Mouse (Mus musculus) cortical plate, adult 2 months (tissue): ENCODE measurements around the gene Rab17. TPM values are rescaled to one million over a fixed set of nuclear protein-coding genes. Genes with fewer than 3 reads are reported as not detected.

Experiments used
- H3K27ac ChIP-seq: fragments of 200-500 bp; 2 replicates; pipeline ENCODE4 v1.5.1; 2012; ENCODE audit warnings: low read length, control low read depth, inconsistent platforms; ENCODE audit not compliant: insufficient read depth
- H3K4me1 ChIP-seq: fragments of 200-500 bp; 2 replicates; pipeline ENCODE4 v1.6.1; 2011; ENCODE audit warnings: low read length; ENCODE audit not compliant: control insufficient read depth, insufficient read depth
- H3K4me3 ChIP-seq: fragments of 200-500 bp; 2 replicates; pipeline ENCODE4 v1.5.1; 2011; ENCODE audit warnings: mild to moderate bottlenecking, low read length, control low read depth; ENCODE audit not compliant: insufficient read depth
- CTCF ChIP-seq: fragments of 200-500 bp; IDR thresholded peaks from 2 replicates; pipeline ENCODE4 v1.5.1; 2011; ENCODE audit warnings: mild to moderate bottlenecking, control low read depth, low read length; ENCODE audit not compliant: insufficient read depth; ENCODE audit errors: extremely low read depth
- POLR2A ChIP-seq: fragments of 200-500 bp; IDR thresholded peaks from 2 replicates; pipeline ENCODE4 v1.6.1; 2011; ENCODE audit warnings: mild to moderate bottlenecking, low read length, control low read depth; ENCODE audit not compliant: insufficient read depth; ENCODE audit errors: extremely low read depth
- polyA plus RNA-seq: library from polyadenylated mRNA; depleted of rRNA; stranded (reverse); fragments of >200 nt; gene quantifications from 2 replicates; pipeline ENCODE4 v1.2.3, GENCODE M21; 2012

Gene Rab17
- polyA plus RNA-seq, 1 experiment = 0.06 TPM

- H3K4me1 ChIP-seq = peaks cover 4% of the 10 kb centered on the region; the same call in 1 of the 2 replicates
- no peak overlapping the region for H3K4me3 ChIP-seq
- no peak overlapping the region for H3K27ac ChIP-seq
- TF ChIP-seq CTCF = no peak
- TF ChIP-seq POLR2A = no peak
Measured at GRCm38 (mm10) chr1:91006708-91007107, 37.2 kb upstream of the Rab17 start.

GRCm38 (mm10) chr1:91006037-91006436 is 36.6 kb upstream of the Rab17 start:
- H3K4me3 ChIP-seq = no peak overlapping the region
- peaks cover 3% of the 10 kb centered on the region; the same call in 1 of the 2 replicates for H3K4me1 ChIP-seq
- no peak overlapping the region for H3K27ac ChIP-seq
- TF ChIP-seq POLR2A (no peak), CTCF (no peak)

DNA sequence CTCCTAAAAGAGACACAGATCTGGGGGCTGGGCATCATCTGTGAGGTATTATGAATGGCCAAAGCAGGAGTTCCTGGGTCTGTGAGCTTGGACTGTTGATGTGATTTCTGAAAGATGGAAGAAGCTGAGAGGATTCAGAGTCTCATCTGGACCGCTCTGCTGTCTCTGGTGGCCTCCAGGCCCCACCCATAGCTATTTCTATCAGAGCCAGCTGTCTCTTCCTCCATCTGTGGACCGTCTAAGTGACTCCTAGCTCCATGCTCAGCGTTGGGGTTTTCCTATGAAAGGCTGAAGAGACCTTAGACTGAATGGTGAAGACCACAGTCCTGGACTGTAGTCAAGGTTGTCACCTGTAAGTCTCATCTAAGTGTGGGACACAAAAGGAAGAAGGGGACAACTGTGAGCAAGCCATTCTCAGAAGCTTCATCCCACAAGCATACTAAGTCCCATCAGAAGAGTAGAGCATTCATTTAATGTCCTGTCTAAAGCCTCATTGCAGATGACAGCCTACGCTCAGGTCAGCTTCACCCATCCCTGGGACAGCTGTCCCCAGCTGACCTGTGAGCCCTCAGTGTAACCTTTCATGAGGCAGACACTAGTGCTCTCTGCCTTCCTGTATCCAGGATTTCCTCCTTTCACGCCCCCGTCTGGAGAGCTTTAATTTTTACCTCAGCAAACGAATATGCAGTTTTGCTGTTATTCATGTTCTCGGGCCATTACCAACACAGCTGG is 34.2 kb upstream of the Rab17 start:
- H3K27ac ChIP-seq = no peak overlapping the region
- no peak overlapping the region for H3K4me3 ChIP-seq
- no peak for TF ChIP-seq CTCF
- TF ChIP-seq POLR2A = no peak
- H3K4me1 ChIP-seq = peaks cover 5% of the 10 kb centered on the region

- Histone ChIP-seq H3K4me3 (no peak overlapping the region), H3K4me1 (peaks cover 5% of the 10 kb centered on the region), H3K27ac (no peak overlapping the region)
- TF ChIP-seq CTCF (no peak), POLR2A (no peak)
Measured at GRCm38 (mm10) chr1:91002641-91003040, 33.2 kb upstream of the Rab17 start.

GRCm38 (mm10) chr1:91001871-91002539 is 32.5 kb upstream of the Rab17 start:
- TF ChIP-seq POLR2A (no peak), CTCF (no peak)
- H3K4me1 ChIP-seq = peaks cover 5% of the 10 kb centered on the region
- no peak overlapping the region for H3K4me3 ChIP-seq
- no peak overlapping the region for H3K27ac ChIP-seq

DNA sequence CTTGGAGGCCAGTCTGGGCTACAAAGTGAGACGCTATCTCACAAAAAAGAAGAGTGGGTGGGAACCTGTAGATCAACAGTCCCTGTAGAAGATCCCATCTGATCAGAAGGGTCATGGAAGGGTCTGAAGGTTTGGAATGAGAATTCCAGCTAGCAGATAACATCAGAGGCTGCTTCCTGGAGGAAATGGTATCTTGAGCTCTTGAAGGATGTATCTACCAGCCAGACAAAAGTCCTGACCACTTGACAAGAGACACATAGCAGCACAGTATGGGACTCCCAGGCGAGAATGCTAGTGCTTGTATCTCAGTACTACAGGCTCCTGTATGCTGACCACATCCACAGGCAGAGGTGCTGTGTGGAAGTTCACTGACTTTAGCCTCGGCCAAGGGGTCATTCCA is 31.6 kb upstream of the Rab17 start:
- H3K27ac ChIP-seq = no peak overlapping the region
- no peak for TF ChIP-seq CTCF
- no peak for TF ChIP-seq POLR2A
- no peak overlapping the region for H3K4me3 ChIP-seq
- peaks cover 5% of the 10 kb centered on the region for H3K4me1 ChIP-seq

- no peak for TF ChIP-seq POLR2A
- TF ChIP-seq CTCF = no peak
- Histone ChIP-seq H3K4me1 (peaks cover 5% of the 10 kb centered on the region), H3K4me3 (peak overlapping the region; percentile 88), H3K27ac (no peak overlapping the region)
Measured at GRCm38 (mm10) chr1:90999911-91000601, 30.6 kb upstream of the Rab17 start.

- peaks cover 5% of the 10 kb centered on the region for H3K4me1 ChIP-seq
- peak overlapping the region; percentile 61; the same call in 1 of the 2 replicates for H3K27ac ChIP-seq
- TF ChIP-seq POLR2A (no peak), CTCF (no peak)
- peak overlapping the region; percentile 88 for H3K4me3 ChIP-seq
Measured at GRCm38 (mm10) chr1:90998891-90999611, 29.6 kb upstream of the Rab17 start.

DNA sequence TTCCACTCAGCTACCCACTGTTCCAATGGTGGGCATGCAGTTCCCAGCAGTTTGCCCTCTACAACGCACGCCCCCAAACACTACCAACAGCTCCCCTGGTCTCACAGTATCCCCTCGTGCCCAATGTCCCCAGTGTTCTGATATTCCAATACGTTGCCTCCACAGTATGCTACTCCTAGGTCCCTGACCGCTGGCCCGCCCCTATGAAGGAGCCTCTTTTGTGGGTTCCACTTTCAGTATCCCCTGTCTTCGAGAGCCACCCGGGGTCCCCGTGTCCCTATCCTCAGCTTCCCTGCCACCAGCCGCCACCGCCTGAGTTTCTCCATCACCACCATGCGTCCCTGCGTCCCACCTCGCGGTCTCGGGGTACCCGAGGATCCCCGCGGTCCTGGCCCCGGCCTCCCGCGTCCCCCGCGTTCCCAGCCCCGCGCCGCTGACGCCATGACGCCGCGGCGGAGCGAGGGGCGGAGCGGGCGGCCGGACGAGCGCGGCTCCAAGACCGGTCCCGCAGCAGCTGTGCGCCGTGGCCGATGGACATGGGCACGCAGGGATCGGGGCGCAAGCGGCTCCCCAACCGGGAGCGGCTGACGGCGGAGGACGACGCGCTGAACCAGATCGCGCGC is 28.9 kb upstream of the Rab17 start, which contains the start of gene Lrrfip1:
Gene Lrrfip1, plus strand, starts transcription at position 470 of the 623 bp plus-strand sequence.
- Histone ChIP-seq H3K4me1 (peaks cover 5% of the 10 kb centered on the region), H3K4me3 (peak within 1 kb of the TSS; percentile 88), H3K27ac (peak within 1 kb of the TSS; percentile 61)
- TF ChIP-seq POLR2A = peak; percentile 41; the same call in 1 of the 2 replicates
- no peak for TF ChIP-seq CTCF
